Mouse (Mus musculus) forebrain, embryonic 15.5 days (tissue): ENCODE measurements at regions not wholly inside any gene's neighbourhood (a gene's known extent, or its start where the extent isn't known, plus 50 kb on each side); places are given as distances from the start of the nearest gene placed in this dataset.
"Not testable (repeated sequence)": the region's sequence is repeated elsewhere in the genome, so short reads cannot be mapped to it uniquely, and the experiment has no call there.

Source experiments
- ATAC-seq: fragments of 200-750 bp; cut with Nextera tagmentation; replicated peaks from 2 replicates; pipeline ENCODE4 v1.8.0; 2017; ENCODE audit warnings: mild to moderate bottlenecking, moderate TSS enrichment, moderate library complexity
- H3K27ac ChIP-seq: fragments of 300-500 bp; sonication (generic); replicated peaks from 2 replicates; pipeline ENCODE4 v1.5.1; 2015; ENCODE audit warnings: mild to moderate bottlenecking, inconsistent platforms
- H3K27me3 ChIP-seq: fragments of 300-500 bp; sonication (generic); 2 replicates; pipeline ENCODE4 v1.6.1; 2015; ENCODE audit warnings: inconsistent platforms
- H3K36me3 ChIP-seq: fragments of 300-500 bp; sonication (generic); 2 replicates; pipeline ENCODE4 v1.6.1; 2015; ENCODE audit warnings: mild to moderate bottlenecking, inconsistent platforms
- H3K4me1 ChIP-seq: fragments of 300-500 bp; sonication (generic); 2 replicates; pipeline ENCODE4 v1.6.1; 2015; ENCODE audit warnings: inconsistent platforms
- H3K4me2 ChIP-seq: fragments of 300-500 bp; sonication (generic); replicated peaks from 2 replicates; pipeline ENCODE4 v1.6.1; 2015; ENCODE audit warnings: mild to moderate bottlenecking, inconsistent platforms
- H3K4me3 ChIP-seq: fragments of 300-500 bp; sonication (generic); 2 replicates; pipeline ENCODE4 v1.5.1; 2015; ENCODE audit warnings: mild to moderate bottlenecking, inconsistent platforms
- H3K9ac ChIP-seq: fragments of 300-500 bp; sonication (generic); replicated peaks from 2 replicates; pipeline ENCODE4 v1.6.1; 2015; ENCODE audit warnings: mild to moderate bottlenecking, inconsistent platforms
- H3K9me3 ChIP-seq: fragments of 300-500 bp; sonication (generic); 2 replicates; pipeline ENCODE4 v1.6.1; 2016; ENCODE audit warnings: inconsistent platforms
- WGBS: fragments of 180-500 bp; shearing (Covaris S2); methylation state at CpG from one replicate; pipeline ENCODE4 v1.1.7; 2015; ENCODE audit warnings: mixed read lengths; 5-methylcytosine and 5-hydroxymethylcytosine counted together

DNA sequence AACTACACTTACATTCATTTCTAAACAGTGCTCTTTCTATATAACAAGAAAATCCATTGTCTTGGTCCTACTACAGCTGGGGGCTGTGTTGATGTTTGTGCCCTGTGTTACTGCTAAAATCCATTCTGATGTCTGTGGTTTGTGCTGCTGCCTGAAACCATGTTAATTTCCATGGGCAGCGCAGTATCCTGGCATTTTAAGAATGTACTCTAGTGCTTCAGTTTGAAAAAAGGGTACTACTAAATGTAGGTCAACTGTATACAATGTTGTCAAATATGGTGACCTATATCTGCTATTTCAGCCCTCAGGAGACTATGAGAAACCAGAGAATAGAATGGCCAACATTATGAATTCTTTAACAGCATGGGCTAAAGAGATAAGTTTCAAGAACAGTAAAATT lies 1052.2 kb downstream of the Hace1 start:
- no peaks in the 10 kb centered on the region for H3K36me3 ChIP-seq
- H3K9me3 ChIP-seq: no peaks in the 10 kb centered on the region
- no peaks in the 10 kb centered on the region for H3K27me3 ChIP-seq
- no peak overlapping the region for H3K9ac ChIP-seq
- no peak for ATAC-seq
- H3K4me1 ChIP-seq: no peaks in the 10 kb centered on the region
- WGBS: 96% methylated on average over 1 of the region's 1 CpGs
- H3K27ac ChIP-seq: no peak overlapping the region
- H3K4me2 ChIP-seq: no peak overlapping the region
- H3K4me3 ChIP-seq: no peak overlapping the region

- Histone ChIP-seq H3K4me1 (no peaks in the 10 kb centered on the region), H3K36me3 (no peaks in the 10 kb centered on the region), H3K9ac (no peak overlapping the region), H3K9me3 (no peaks in the 10 kb centered on the region), H3K4me2 (no peak overlapping the region), H3K27me3 (no peaks in the 10 kb centered on the region), H3K4me3 (no peak overlapping the region), H3K27ac (no peak overlapping the region)
- no peak for ATAC-seq
Observed at GRCm38 (mm10) chr10:46663041-46663440, 1085.4 kb downstream of the Hace1 start.

DNA sequence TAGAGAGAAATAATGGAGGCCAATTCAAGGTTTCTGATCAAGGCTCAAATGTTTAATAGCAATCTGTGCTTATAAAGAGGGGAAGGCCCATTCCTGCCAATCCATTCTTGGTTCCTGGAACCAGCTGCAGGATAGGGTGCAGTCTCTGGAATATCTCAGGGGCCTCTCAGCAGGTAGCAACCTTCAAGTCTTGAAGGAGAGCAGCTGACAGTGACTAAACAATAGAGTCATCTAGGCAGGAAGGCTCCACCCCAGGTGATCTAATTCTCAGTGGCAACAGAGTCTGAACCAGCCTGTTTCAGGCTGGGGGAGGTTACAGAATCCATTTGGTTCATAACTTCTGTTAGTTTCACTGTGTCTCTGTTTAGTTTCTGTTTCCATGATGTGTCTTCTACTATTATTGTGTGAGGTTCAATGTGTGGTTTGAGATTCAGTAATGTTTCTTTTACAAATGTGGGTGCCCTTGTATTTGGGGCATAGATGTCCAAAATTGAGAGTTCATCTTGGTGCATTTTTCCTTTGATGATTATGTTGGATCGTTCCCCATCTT lies 1112.3 kb downstream of the Hace1 start:
- not testable (repeated sequence) for H3K9ac ChIP-seq, H3K4me2 ChIP-seq, H3K9me3 ChIP-seq, H3K27ac ChIP-seq, H3K27me3 ChIP-seq, H3K4me1 ChIP-seq, H3K4me3 ChIP-seq, ATAC-seq, H3K36me3 ChIP-seq
- 94% methylated on average over 1 of the region's 1 CpGs for WGBS

GRCm38 (mm10) chr10:46692661-46693060 lies 1115.0 kb downstream of the Hace1 start:
- WGBS: 91% methylated on average over 3 of the region's 3 CpGs
- Histone ChIP-seq H3K4me2 (no peak overlapping the region), H3K4me1 (peaks cover 7% of the 10 kb centered on the region; the same call in 1 of the 2 replicates), H3K9me3 (no peaks in the 10 kb centered on the region), H3K27me3 (no peaks in the 10 kb centered on the region), H3K4me3 (no peak overlapping the region), H3K9ac (no peak overlapping the region), H3K27ac (no peak overlapping the region), H3K36me3 (no peaks in the 10 kb centered on the region)
- ATAC-seq: no peak

GRCm38 (mm10) chr10:46697363-46698246 lies 1120.0 kb downstream of the Hace1 start:
- Histone ChIP-seq H3K27ac (peak overlapping the region; percentile 51), H3K27me3 (no peaks in the 10 kb centered on the region), H3K9ac (no peak overlapping the region), H3K4me2 (no peak overlapping the region), H3K4me3 (no peak overlapping the region), H3K36me3 (no peaks in the 10 kb centered on the region), H3K9me3 (no peaks in the 10 kb centered on the region), H3K4me1 (peaks cover 13% of the 10 kb centered on the region)
- 10% methylated on average over 2 of the region's 2 CpGs for WGBS
- peak; percentile 97 for ATAC-seq

- WGBS: 21% methylated on average over 4 of the region's 4 CpGs
Observed at GRCm38 (mm10) chr10:46701221-46701620, 1123.6 kb downstream of the Hace1 start.

DNA sequence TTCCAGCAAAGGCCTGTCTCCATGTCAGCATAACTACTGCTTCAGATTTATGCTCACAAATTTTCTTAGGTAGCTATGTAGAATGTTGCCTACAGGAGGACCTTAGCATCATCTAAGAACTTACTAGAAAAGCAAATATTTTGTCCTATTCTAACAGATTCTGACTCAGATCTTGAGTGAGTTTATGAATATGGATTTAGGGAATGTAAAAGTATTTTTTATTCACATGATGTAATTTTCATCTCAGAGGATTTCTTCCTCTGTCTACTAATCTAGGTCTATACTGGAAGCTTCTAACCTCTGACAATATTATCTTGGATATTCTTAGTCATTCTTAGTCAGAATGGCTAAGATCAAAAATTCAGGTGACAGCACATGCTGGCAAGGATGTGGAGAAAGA lies 1130.4 kb downstream of the Hace1 start:
- H3K9ac ChIP-seq: not testable (repeated sequence)

More at GRCm38 (mm10) chr10:46701221-46701620, 1123.6 kb downstream of the Hace1 start:
- Histone ChIP-seq H3K4me1 (peaks cover 13% of the 10 kb centered on the region), H3K27me3 (no peaks in the 10 kb centered on the region), H3K9ac (no peak overlapping the region), H3K27ac (no peak overlapping the region), H3K9me3 (no peaks in the 10 kb centered on the region), H3K4me2 (no peak overlapping the region), H3K36me3 (no peaks in the 10 kb centered on the region), H3K4me3 (no peak overlapping the region)
- no peak for ATAC-seq

DNA sequence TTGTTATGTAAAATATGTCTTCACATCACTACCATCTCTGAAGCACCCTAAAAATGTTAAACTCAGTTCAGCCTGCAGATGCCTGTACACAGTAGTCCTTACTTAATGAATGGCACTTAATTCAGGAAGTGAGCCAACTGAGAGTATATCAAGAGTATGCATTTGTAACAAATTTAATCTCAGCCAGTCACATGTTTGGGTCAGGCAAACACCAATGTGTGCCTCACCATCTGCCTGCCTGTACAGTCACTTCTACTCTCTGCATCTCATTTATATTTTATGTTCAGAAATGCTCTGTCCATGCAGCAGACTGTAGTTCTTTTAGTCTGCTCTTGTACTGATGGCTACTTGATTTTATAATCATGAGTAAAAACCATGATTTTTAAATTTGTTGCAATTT lies 1135.1 kb downstream of the Hace1 start:
- H3K4me2 ChIP-seq: no peak overlapping the region
- no peak overlapping the region for H3K27ac ChIP-seq
- H3K27me3 ChIP-seq: no peaks in the 10 kb centered on the region
- H3K4me3 ChIP-seq: no peak overlapping the region
- H3K9ac ChIP-seq: no peak overlapping the region
- ATAC-seq: peak; percentile 78
- H3K4me1 ChIP-seq: peaks cover 3% of the 10 kb centered on the region
- no peaks in the 10 kb centered on the region for H3K9me3 ChIP-seq
- no peaks in the 10 kb centered on the region for H3K36me3 ChIP-seq

More for the DNA sequence above, 1130.4 kb downstream of the Hace1 start:
- not testable (repeated sequence) for H3K27ac ChIP-seq, H3K4me2 ChIP-seq, H3K4me1 ChIP-seq, H3K27me3 ChIP-seq, H3K36me3 ChIP-seq, H3K9me3 ChIP-seq, ATAC-seq, H3K4me3 ChIP-seq

GRCm38 (mm10) chr10:46718349-46719087 lies 1140.9 kb downstream of the Hace1 start:
- Histone ChIP-seq H3K36me3 (no peaks in the 10 kb centered on the region), H3K27me3 (no peaks in the 10 kb centered on the region), H3K9me3 (no peaks in the 10 kb centered on the region), H3K4me2 (no peak overlapping the region; the same call in 1 of the 2 replicates), H3K4me1 (peaks cover 12% of the 10 kb centered on the region), H3K4me3 (no peak overlapping the region), H3K27ac (peak overlapping the region; percentile 94), H3K9ac (no peak overlapping the region)
- 15% methylated on average over 2 of the region's 2 CpGs for WGBS
- ATAC-seq: peak; percentile 89

GRCm38 (mm10) chr10:46719088-46719469 lies 1141.5 kb downstream of the Hace1 start:
- H3K27ac ChIP-seq: peak overlapping the region; percentile 94
- ATAC-seq: peak; percentile 85
- H3K4me2 ChIP-seq: no peak overlapping the region
- no peak overlapping the region for H3K9ac ChIP-seq
- 32% methylated on average over 2 of the region's 2 CpGs for WGBS
- no peaks in the 10 kb centered on the region for H3K9me3 ChIP-seq
- no peaks in the 10 kb centered on the region for H3K27me3 ChIP-seq
- H3K4me1 ChIP-seq: peaks cover 12% of the 10 kb centered on the region
- no peaks in the 10 kb centered on the region for H3K36me3 ChIP-seq
- no peak overlapping the region for H3K4me3 ChIP-seq

GRCm38 (mm10) chr10:46723666-46724065 lies 1146.0 kb downstream of the Hace1 start:
- Histone ChIP-seq H3K4me2 (no peak overlapping the region), H3K36me3 (no peaks in the 10 kb centered on the region), H3K4me1 (peaks cover 8% of the 10 kb centered on the region), H3K4me3 (no peak overlapping the region), H3K27me3 (no peaks in the 10 kb centered on the region), H3K9ac (no peak overlapping the region), H3K27ac (no peak overlapping the region), H3K9me3 (no peaks in the 10 kb centered on the region)
- ATAC-seq: no peak
- 82% methylated on average over 2 of the region's 2 CpGs for WGBS

DNA sequence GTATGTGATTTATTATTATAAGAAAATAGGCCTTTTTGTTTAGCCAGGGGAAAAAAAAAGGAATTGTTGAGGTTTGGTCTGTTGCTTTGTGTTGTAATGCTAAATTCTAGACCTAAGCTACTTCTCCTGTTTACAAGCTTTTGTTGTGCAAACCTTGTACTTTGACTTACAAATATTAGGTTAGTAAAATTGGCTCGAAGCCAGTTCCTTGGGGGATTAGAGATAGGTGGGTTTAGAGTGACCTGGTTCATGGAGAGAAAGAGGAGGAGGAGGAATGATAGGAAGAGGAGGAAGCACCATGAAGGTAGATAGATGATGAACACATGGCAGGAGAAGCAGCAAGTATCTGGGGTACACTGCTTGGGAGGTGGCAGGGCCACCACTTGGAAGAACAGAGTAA lies 1153.0 kb downstream of the Hace1 start:
- Histone ChIP-seq H3K36me3 (no peaks in the 10 kb centered on the region), H3K4me3 (no peak overlapping the region), H3K4me1 (no peaks in the 10 kb centered on the region), H3K9ac (no peak overlapping the region), H3K27me3 (no peaks in the 10 kb centered on the region), H3K4me2 (no peak overlapping the region), H3K9me3 (no peaks in the 10 kb centered on the region), H3K27ac (no peak overlapping the region)
- WGBS: 67% methylated on average over 1 of the region's 1 CpGs
- no peak for ATAC-seq
